Mouse (Mus musculus): Measurements from ENCODE around the gene Wdr20. TPM values are rescaled to one million over a fixed set of nuclear protein-coding genes. Genes with fewer than 3 reads are reported as not detected.

The Wdr20 gene
- polyA plus RNA-seq, 2 experiments from 2014 or later: 24.7 to 31.4 TPM

GRCm38 (mm10) chr12:110781181-110781580 is 43.4 kb downstream of the Wdr20 start:
- ATAC-seq: no peak

GRCm38 (mm10) chr12:110782278-110782677 is 44.5 kb downstream of the Wdr20 start:
- no peak for ATAC-seq

GRCm38 (mm10) chr12:110784211-110784610 is 46.5 kb downstream of the Wdr20 start:
- no peak for ATAC-seq

GRCm38 (mm10) chr12:110786243-110786642 is 48.5 kb downstream of the Wdr20 start:
- ATAC-seq: no peak

- ATAC-seq: no peak
Observed at GRCm38 (mm10) chr12:110790580-110790979, 52.8 kb downstream of the Wdr20 start.

GRCm38 (mm10) chr12:110791026-110791425 is 53.3 kb downstream of the Wdr20 start:
- no peak for ATAC-seq

GRCm38 (mm10) chr12:110795035-110795434 is 57.3 kb downstream of the Wdr20 start:
- no peak for ATAC-seq

GRCm38 (mm10) chr12:110796748-110797147 is 59.0 kb downstream of the Wdr20 start:
- ATAC-seq: no peak

- ATAC-seq: no peak
Observed at GRCm38 (mm10) chr12:110797202-110797601, 59.5 kb downstream of the Wdr20 start.

GRCm38 (mm10) chr12:110797842-110798431 is 60.2 kb downstream of the Wdr20 start:
- ATAC-seq: no peak

- no peak for ATAC-seq
Observed at GRCm38 (mm10) chr12:110799226-110799625, 61.5 kb downstream of the Wdr20 start.

GRCm38 (mm10) chr12:110801876-110802464 is 64.2 kb downstream of the Wdr20 start:
- no peak for ATAC-seq

GRCm38 (mm10) chr12:110802674-110803297 is 65.0 kb downstream of the Wdr20 start:
- ATAC-seq: no peak

- no peak for ATAC-seq
Observed at GRCm38 (mm10) chr12:110804261-110804660, 66.5 kb downstream of the Wdr20 start.

GRCm38 (mm10) chr12:110806301-110806970 is 68.7 kb downstream of the Wdr20 start:
- no peak for ATAC-seq

GRCm38 (mm10) chr12:110808430-110808829 is 70.7 kb downstream of the Wdr20 start:
- no peak for ATAC-seq

- no peak for ATAC-seq
Observed at GRCm38 (mm10) chr12:110808848-110809247, 71.1 kb downstream of the Wdr20 start.

GRCm38 (mm10) chr12:110813132-110813531 is 75.4 kb downstream of the Wdr20 start:
- no peak for ATAC-seq

GRCm38 (mm10) chr12:110813624-110814023 is 75.9 kb downstream of the Wdr20 start:
- no peak for ATAC-seq

- ATAC-seq: no peak
Observed at GRCm38 (mm10) chr12:110814924-110815323, 77.2 kb downstream of the Wdr20 start.

- ATAC-seq: no peak
Observed at GRCm38 (mm10) chr12:110816833-110817232, 79.1 kb downstream of the Wdr20 start.

GRCm38 (mm10) chr12:110819367-110819766 is 81.6 kb downstream of the Wdr20 start:
- no peak for ATAC-seq

GRCm38 (mm10) chr12:110821787-110822186 is 84.0 kb downstream of the Wdr20 start:
- no peak for ATAC-seq

- ATAC-seq: no peak
Observed at GRCm38 (mm10) chr12:110822366-110822765, 84.6 kb downstream of the Wdr20 start.
